Mouse (Mus musculus): ENCODE data around the gene Ermard. TPM values are rescaled to one million over a fixed set of nuclear protein-coding genes. Genes with fewer than 3 reads are reported as not detected.
A peak's percentile ranks its signal among the peaks of the same experiment; 100 is the strongest.
"Not testable (repeated sequence)": the region's sequence is repeated elsewhere in the genome, so short reads cannot be mapped to it uniquely, and the experiment has no call there.

The Ermard gene
- polyA plus RNA-seq, 1 experiment from 2014 or later, result 51.9 TPM

DNA sequence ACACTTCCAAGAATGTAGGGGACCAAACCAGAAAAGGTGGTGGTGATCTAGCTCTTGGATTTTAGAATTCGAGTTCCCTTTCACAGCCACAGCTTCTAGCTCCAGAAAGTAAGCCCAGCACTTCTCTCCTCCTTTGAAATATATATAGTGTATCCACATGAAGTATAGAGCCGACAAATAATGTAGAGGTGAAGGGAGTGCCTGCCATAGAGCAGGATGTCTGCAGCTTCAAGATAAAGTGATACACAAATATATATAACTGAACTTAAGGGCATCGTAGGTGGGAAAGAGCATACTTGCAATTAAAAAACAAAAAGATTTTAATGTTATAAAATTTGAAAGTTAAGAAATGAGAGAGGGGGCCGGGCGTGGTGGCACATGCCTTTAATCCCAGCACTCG, 15.5 kb upstream of the Ermard start:
- not testable (repeated sequence) for H3K4me2 ChIP-seq; H3K4me1 ChIP-seq (replicated peaks); H3K36me3 ChIP-seq; ATAC-seq (replicated peaks; ENCODE audit: insufficient number of reproducible peaks, insufficient read depth, low FRiP score, low read depth); H3K9ac ChIP-seq; H3K27me3 ChIP-seq; H3K4me3 ChIP-seq; H3K9me3 ChIP-seq (replicated peaks); H3K27ac ChIP-seq
- WGBS, result no CpG with 5 or more reads among the region's 6 CpGs

DNA sequence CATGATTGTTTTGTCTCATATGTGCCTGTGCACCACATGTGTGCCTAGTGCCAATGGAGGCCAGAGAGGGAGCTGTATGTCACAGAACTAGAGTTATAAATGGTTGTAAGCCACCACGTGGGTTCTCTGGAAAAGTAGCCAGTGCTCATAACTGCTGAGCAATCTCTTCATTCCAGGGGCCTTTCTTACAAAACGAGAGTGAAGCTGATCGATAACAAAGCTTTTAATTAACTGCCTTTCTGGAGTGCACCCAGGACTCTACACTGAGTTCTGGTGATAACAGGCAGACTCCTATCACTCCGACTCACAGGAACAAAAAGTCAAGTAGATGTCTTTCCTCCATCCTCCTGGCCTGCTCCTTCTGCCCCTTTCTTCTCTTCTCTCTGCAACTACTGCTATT, 9.6 kb upstream of the Ermard start:
- not testable (repeated sequence) for H3K9ac ChIP-seq; ATAC-seq (replicated peaks; ENCODE audit: insufficient number of reproducible peaks, insufficient read depth, low FRiP score, low read depth); H3K27ac ChIP-seq; H3K9me3 ChIP-seq (replicated peaks); H3K27me3 ChIP-seq; H3K36me3 ChIP-seq; H3K4me1 ChIP-seq (replicated peaks); H3K4me2 ChIP-seq; H3K4me3 ChIP-seq
- WGBS, result no CpG with 5 or more reads among the region's 4 CpGs

DNA sequence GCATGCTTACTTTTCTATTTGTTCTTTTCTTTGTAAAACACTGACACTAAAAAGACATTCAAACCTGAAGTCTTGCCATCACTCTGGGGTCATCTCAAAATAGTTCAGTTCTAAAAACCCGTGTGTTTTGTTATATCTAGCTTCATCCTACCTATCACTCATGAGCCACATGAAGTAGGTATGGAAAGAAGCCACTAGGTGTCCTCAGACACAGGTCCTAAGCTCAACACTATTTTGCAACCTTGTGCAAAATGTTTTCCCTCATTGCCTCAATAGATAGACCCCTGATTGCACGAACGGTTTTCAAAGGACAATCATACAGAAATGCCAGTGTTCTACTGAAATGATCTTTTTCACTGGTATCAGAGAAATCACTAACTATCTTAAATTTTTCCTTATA, 553 bp upstream of the Ermard start:
- H3K9me3 ChIP-seq (replicated peaks); H3K4me2 ChIP-seq; H3K36me3 ChIP-seq; H3K4me1 ChIP-seq (replicated peaks); H3K27ac ChIP-seq; H3K4me3 ChIP-seq; ATAC-seq (replicated peaks; ENCODE audit: insufficient number of reproducible peaks, insufficient read depth, low FRiP score, low read depth); H3K9ac ChIP-seq; H3K27me3 ChIP-seq: not testable (repeated sequence)
- no CpG with 5 or more reads among the region's 3 CpGs for WGBS

DNA sequence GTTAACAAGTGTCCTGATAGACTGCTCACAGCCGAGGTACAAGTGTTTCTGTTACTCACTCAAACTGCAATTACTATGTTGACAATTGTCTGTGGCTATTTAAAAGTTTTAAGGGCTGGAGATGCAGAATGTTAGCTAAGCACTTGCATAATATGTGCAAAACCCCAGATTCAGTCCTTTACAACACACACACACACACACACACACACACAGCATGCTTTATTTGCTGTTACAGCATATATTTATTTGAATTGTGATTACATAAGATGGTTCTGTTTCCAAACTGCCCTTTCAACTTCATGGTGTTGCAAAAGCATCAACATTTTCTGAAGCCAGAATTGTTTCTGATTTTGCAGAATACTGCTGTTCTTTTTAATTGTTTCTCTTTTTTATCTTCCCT, 9.3 kb downstream of the Ermard start:
- H3K4me2 ChIP-seq; H3K9ac ChIP-seq; H3K4me1 ChIP-seq (replicated peaks); ATAC-seq (replicated peaks; ENCODE audit: insufficient number of reproducible peaks, insufficient read depth, low FRiP score, low read depth); H3K4me3 ChIP-seq; H3K27ac ChIP-seq; H3K9me3 ChIP-seq (replicated peaks); H3K36me3 ChIP-seq; H3K27me3 ChIP-seq: not testable (repeated sequence)
- no CpG with 5 or more reads among the region's 1 CpGs for WGBS

DNA sequence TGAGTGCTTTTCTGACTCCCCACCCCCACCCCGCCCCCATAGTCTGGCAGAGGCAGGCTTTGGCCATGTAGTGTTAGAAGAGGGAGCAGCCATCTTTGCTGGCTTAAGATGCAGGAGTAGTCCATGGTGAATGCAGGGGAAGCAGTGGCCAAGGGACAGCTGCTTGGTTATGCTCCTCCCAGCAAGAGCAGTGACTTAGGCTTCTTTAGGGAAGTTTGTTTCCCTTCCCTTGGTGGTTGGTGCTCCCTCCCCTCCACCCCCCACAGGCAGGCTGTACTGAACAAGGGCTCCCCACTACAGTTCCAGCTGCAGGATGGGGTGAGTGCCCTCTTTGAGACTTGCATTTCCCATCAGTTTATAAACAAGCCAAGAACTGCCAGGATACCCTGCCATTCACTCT, 11.8 kb downstream of the Ermard start:
- H3K9ac ChIP-seq; H3K27me3 ChIP-seq; H3K27ac ChIP-seq; H3K9me3 ChIP-seq (replicated peaks); ATAC-seq (replicated peaks; ENCODE audit: insufficient number of reproducible peaks, insufficient read depth, low FRiP score, low read depth); H3K36me3 ChIP-seq; H3K4me3 ChIP-seq; H3K4me2 ChIP-seq: not testable (repeated sequence)
- WGBS, result 68% methylated on average over 1 of the region's 1 CpGs
- peaks cover 13% of the 10 kb centered on the region for H3K4me1 ChIP-seq (replicated peaks)

DNA sequence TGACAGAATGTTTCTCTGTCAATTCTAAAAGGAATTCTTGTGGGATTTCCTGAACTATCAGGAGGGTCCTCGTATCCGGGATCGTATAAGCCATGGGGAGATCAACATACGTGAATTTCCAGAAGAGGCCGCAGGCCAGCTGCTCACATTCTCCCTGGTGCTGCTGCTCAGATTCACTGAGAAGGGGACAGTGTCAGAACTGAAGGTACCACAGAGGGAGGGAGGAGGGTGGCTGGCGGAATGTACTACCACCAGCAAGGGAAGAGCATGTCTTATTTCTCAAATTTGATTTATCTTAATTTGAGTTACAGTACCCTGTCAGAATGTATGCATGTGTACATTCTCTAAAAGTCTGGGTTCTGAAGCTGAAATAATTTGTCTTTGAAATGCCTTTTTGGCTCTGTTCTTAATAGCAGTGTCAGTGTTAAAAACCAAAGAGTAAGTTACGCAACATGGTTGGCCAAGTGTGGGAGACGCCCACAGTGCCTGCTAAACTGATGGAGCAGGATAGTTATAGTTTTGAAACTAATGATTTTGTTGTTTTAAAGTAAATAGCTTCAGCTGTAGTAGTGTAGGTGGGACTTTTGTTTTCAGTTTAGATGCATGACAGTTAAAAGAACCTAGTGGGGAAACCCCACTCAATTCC, 12.3 kb downstream of the Ermard start:
- WGBS, result 94% methylated on average over 6 of the region's 8 CpGs
- not testable (repeated sequence) for H3K36me3 ChIP-seq; H3K4me3 ChIP-seq; H3K9me3 ChIP-seq (replicated peaks); ATAC-seq (replicated peaks; ENCODE audit: insufficient number of reproducible peaks, insufficient read depth, low FRiP score, low read depth); H3K9ac ChIP-seq; H3K4me2 ChIP-seq; H3K27me3 ChIP-seq; H3K27ac ChIP-seq
- peaks cover 16% of the 10 kb centered on the region for H3K4me1 ChIP-seq (replicated peaks)

DNA sequence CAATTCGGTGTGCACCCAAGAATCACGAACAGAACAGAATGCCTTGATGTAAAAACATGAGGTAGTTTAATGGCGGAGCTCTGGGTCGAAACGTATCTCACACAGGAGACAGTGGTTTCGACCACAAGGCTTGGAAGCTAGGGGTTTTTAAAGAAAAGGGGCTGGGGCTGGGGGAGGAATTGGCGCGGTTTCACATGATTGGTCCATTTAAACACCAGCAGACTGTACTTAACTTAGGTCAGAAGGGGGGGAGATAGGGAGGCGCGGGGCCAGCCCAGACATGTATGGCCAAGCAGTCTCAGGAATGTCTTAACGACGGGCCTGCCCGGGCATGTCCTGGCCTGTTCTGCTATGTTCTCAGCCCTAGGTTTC, 12.8 kb downstream of the Ermard start:
- H3K4me1 ChIP-seq (replicated peaks), result peaks cover 21% of the 10 kb centered on the region
- H3K36me3 ChIP-seq; H3K9ac ChIP-seq; H3K27me3 ChIP-seq; H3K4me3 ChIP-seq; H3K27ac ChIP-seq; H3K4me2 ChIP-seq; ATAC-seq (replicated peaks; ENCODE audit: insufficient number of reproducible peaks, insufficient read depth, low FRiP score, low read depth); H3K9me3 ChIP-seq (replicated peaks): not testable (repeated sequence)
- WGBS, result 90% methylated on average over 13 of the region's 13 CpGs

DNA sequence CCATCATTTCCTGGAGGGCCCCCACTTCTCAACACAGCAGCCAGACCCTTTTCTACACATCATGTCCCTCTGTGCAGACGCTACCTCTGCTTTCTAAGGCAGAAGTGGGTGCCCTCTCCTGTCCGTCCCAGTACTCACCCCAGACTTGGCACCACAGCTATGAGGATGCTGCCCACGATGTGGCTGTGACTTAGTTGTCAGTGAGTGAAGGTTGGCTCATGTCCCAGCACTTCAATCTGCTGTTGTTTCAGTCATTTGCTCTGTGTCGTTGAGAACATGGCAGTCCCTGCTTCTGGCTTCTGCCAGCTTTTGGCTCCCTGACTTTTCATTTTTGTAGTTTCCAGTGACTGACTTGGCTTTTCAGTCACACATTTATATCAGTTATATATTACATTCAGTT, 14.9 kb downstream of the Ermard start:
- Histone ChIP-seq H3K4me1 (replicated peaks) (peaks cover 30% of the 10 kb centered on the region), H3K9ac (no peak overlapping the region), H3K27ac (no peak overlapping the region), H3K4me3 (no peak overlapping the region), H3K4me2 (no peak overlapping the region), H3K27me3 (peaks cover 13% of the 10 kb centered on the region), H3K36me3 (no peaks in the 10 kb centered on the region; the same call in 1 of the 2 replicates), H3K9me3 (replicated peaks) (no peaks in the 10 kb centered on the region)
- 55% methylated on average over 4 of the region's 4 CpGs for WGBS
- no peak for ATAC-seq (replicated peaks; ENCODE audit: insufficient number of reproducible peaks, insufficient read depth, low FRiP score, low read depth)

DNA sequence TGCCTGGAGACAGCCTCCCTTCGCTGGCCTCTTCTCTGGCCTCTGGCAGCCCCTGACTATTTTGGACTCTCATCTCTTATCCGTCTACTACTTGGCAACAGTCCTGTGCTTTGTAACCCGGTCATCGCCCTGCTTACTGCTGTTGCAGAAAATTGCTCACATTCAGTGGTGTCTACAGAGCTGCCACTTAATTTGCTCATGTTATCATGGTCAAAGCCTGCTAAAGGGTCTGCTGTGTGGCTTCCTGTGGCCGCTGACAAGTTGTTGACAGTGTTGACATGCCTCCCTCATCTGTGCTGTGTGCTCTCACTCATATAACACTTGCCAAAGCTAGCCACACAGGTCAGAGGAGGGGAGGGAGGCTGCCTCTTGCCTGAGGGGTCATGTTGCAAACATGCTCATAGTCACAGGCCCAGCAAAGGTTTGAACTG, 17.2 kb downstream of the Ermard start:
- WGBS, result 28% methylated on average over 5 of the region's 5 CpGs
- H3K4me2 ChIP-seq, result peak overlapping the region; percentile 21; the same call in 1 of the 2 replicates
- ATAC-seq (replicated peaks; ENCODE audit: insufficient number of reproducible peaks, insufficient read depth, low FRiP score, low read depth), result peak; percentile 94
- H3K27ac ChIP-seq, result peak overlapping the region; percentile 56
- no peaks in the 10 kb centered on the region for H3K9me3 ChIP-seq (replicated peaks)
- peaks cover 26% of the 10 kb centered on the region for H3K27me3 ChIP-seq
- H3K4me1 ChIP-seq (replicated peaks), result peaks cover 30% of the 10 kb centered on the region
- no peaks in the 10 kb centered on the region; the same call in 1 of the 2 replicates for H3K36me3 ChIP-seq
- H3K9ac ChIP-seq, result no peak overlapping the region
- H3K4me3 ChIP-seq, result no peak overlapping the region

DNA sequence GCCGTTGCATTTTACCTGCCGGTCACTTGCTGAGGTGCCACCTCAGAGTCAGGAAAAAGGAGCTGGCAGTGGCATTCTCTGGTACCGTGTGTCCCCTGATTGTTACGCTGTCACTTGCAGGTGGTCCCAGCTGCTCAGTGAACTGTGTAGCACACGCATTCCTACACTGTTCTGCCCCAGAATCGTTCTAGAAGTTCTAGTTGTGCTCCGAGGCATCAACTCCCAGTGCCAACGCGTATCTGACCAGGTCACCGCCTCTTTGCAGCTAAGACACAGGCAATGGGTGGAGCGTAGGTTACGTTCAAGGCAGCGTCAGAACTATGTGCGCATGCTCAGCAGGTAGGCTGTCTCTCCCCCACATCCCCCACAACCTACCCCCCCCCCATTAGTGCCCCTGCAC, 18.6 kb downstream of the Ermard start:
- Histone ChIP-seq H3K4me1 (replicated peaks) (peaks cover 30% of the 10 kb centered on the region), H3K27ac (no peak overlapping the region), H3K36me3 (no peaks in the 10 kb centered on the region; the same call in 1 of the 2 replicates), H3K9ac (no peak overlapping the region), H3K9me3 (replicated peaks) (no peaks in the 10 kb centered on the region), H3K4me3 (no peak overlapping the region), H3K4me2 (no peak overlapping the region), H3K27me3 (peaks cover 30% of the 10 kb centered on the region)
- WGBS, result 93% methylated on average over 14 of the region's 14 CpGs
- no peak for ATAC-seq (replicated peaks; ENCODE audit: insufficient number of reproducible peaks, insufficient read depth, low FRiP score, low read depth)

DNA sequence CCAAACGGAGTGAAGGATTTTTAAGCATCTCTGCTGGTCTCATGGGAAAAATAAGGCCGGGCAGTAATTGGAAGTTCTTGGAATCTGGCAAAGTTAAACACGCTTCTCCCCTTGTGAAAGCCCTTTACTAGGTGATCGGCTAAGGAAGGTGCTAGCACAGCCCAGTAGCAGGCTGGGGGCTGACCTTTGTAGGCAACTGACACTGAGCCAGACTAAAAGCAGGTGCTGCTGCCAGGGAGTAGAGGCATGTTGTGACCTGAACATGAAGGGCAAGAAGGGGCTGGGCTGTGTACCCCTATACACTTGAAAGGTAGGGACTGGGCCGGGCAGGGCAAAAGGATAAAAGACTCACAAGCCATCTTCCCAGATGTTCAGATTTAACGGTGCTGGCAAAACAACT, 19.3 kb downstream of the Ermard start:
- H3K27me3 ChIP-seq, result peaks cover 29% of the 10 kb centered on the region
- no peak overlapping the region for H3K4me2 ChIP-seq
- H3K4me3 ChIP-seq, result no peak overlapping the region
- H3K9me3 ChIP-seq (replicated peaks), result no peaks in the 10 kb centered on the region
- peaks cover 30% of the 10 kb centered on the region for H3K4me1 ChIP-seq (replicated peaks)
- H3K9ac ChIP-seq, result no peak overlapping the region
- no peaks in the 10 kb centered on the region for H3K36me3 ChIP-seq
- WGBS, result 83% methylated on average over 6 of the region's 6 CpGs
- H3K27ac ChIP-seq, result no peak overlapping the region
- no peak for ATAC-seq (replicated peaks; ENCODE audit: insufficient number of reproducible peaks, insufficient read depth, low FRiP score, low read depth)

DNA sequence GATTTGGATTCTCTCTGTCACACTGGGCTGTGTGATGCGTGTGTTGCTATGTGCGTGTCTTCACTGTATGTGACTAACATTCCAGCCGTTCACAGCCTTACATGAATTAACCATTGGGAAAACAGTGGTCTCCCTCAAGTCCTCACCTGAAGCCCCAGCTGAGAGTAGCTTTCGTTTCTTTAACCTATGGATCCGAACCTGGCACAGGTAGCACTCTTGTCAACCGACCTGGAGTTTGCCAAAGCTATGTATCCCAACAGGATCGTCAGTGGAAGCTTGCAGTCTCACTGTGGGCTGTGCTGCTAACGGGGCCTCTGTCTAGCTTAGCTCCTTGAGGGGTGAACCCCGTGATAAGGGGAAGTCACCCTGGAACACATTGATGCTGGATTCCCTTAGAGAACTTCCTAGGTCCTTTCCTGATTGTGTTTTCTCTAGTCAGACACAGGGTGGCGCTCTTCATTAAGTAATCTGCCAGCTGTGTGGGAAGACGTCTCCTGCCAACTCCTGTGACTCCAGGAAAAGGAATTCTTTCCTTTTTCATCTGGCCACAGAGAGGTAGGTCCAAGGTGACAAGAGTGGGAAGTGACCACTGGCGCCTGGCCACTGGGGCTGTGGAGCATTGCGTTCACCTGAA, 24.5 kb downstream of the Ermard start:
- H3K4me2 ChIP-seq, result no peak overlapping the region
- H3K9ac ChIP-seq, result no peak overlapping the region
- no peaks in the 10 kb centered on the region for H3K36me3 ChIP-seq
- no peak overlapping the region for H3K27ac ChIP-seq
- 0 out of 2 replicates have a peak, but pooled peaks have one; percentile 21 for ATAC-seq (replicated peaks; ENCODE audit: insufficient number of reproducible peaks, insufficient read depth, low FRiP score, low read depth)
- no peaks in the 10 kb centered on the region for H3K9me3 ChIP-seq (replicated peaks)
- peaks cover 24% of the 10 kb centered on the region for H3K4me1 ChIP-seq (replicated peaks)
- H3K4me3 ChIP-seq, result no peak overlapping the region
- peaks cover 21% of the 10 kb centered on the region for H3K27me3 ChIP-seq
- 41% methylated on average over 13 of the region's 13 CpGs for WGBS
